Mouse (Mus musculus) heart, adult 2 months (tissue): ENCODE measurements around the gene Mast3.

Experiments
- CTCF ChIP-seq: fragments of 200-600 bp; IDR thresholded peaks from 2 replicates; pipeline ENCODE4 v1.8.1; 2022; ENCODE audit warnings: antibody characterized with exemption, mild to moderate bottlenecking, moderate library complexity
- POLR2A ChIP-seq: fragments of 200-500 bp; IDR thresholded peaks from 2 replicates; pipeline ENCODE4 v1.6.1; 2011; ENCODE audit warnings: mild to moderate bottlenecking, low read depth, low read length, control low read depth; ENCODE audit not compliant: insufficient read depth

DNA sequence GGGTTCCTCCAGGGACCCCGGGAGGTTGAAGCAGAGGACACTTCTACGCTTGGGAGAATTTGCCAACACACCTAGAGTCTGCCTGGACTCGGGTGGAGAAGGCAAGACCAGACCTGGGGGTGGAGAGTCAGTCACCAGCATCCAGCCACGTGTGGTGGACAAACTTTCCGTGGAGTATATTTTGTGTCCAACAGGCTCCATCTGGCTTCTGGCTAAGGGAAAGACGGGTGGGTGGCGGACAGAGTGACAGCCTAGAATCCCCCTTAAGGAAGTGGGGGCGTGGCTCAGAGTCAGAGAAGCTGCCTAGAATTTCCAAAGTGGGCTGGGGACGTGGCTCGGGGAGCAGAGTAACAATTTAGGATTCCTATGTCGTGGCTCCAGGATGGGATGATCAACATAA, 17.1 kb upstream of the Mast3 start:
- TF ChIP-seq POLR2A (no peak), CTCF (no peak)
